Mouse (Mus musculus): ENCODE measurements around the gene St13. TPM values are rescaled to one million over a fixed set of nuclear protein-coding genes. Genes with fewer than 3 reads are reported as not detected.

Gene St13
- total and polyA plus RNA-seq, 3 experiments: 192 to 646 (median 208) TPM

DNA sequence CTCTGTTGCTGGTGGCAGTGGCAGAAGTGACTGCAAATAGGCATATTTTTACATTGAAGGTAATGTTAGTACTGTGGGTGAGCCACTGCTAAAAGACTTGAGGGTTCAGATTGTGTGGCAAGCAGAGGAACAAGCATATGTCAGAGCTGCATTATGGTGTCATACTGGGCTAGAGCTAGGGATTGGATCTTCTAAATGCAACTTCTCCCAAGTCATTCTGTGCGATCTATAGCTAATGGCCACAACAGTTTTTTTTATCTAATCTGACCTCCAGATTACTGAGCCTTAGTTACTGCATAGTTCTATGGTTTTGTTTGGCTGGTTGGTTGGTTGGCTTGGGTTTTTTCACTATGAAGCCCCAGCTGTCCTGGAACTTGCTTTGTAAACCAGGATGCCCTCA lies 8.3 kb upstream of the St13 start, which contains the start of gene Dnajb7 (continued):
- no peak for TF ChIP-seq KAT2A (IDR thresholded peaks at IDR 0.05; ENCODE audit: insufficient replicate concordance, low read length)

GRCm38 (mm10) chr15:81405008-81405407 lies 5.1 kb upstream of the St13 start:
- H3K27me3 ChIP-seq (replicated peaks): no peaks in the 10 kb centered on the region
- peaks cover 29% of the 10 kb centered on the region for H3K79me2 ChIP-seq (replicated peaks; ENCODE audit: control insufficient read depth, extremely low read depth, insufficient read depth, poor library complexity, severe bottlenecking)
- H3K9me3 ChIP-seq (replicated peaks; ENCODE audit: low read length): no peaks in the 10 kb centered on the region
- peaks cover 6 to 28% of the 10 kb centered on the region in 2 experiments for H3K36me3 ChIP-seq (replicated peaks in 1 of 2; ENCODE audit: control insufficient read depth in 1 of 2, insufficient read depth in 1 of 2, low read length in 1 of 2)
- no peak for DNase-seq (ENCODE audit: extremely low read depth)
- H3K4me1 ChIP-seq (ENCODE audit: control insufficient read depth in 1 of 2, insufficient read depth in 2 of 2): peaks cover 0 to 21% of the 10 kb centered on the region in 2 experiments; a peak in 2 of 4 replicates
- H3K27ac ChIP-seq (ENCODE audit: insufficient read depth, low read depth): no peak overlapping the region
- no peak for TF ChIP-seq MXI1 (IDR thresholded peaks at IDR 0.05; ENCODE audit: low read depth, low read length)
- no peak for TF ChIP-seq BHLHE40 (IDR thresholded peaks at IDR 0.05; ENCODE audit: low read depth, low read length)
- TF ChIP-seq ZC3H11A (IDR thresholded peaks at IDR 0.05; ENCODE audit: low read depth, low read length): no peak
- no peak overlapping the region for H3K4me2 ChIP-seq (ENCODE audit: insufficient read depth, low read depth, poor library complexity, severe bottlenecking)
- dilution Hi-C loops (cut with MboI; ENCODE audit: extremely low pct_ligation_motif_present, extremely low pct_unique_long_range_greater_than_20kb, low sequenced_read_pairs) (no loop called here), in situ Hi-C loops (cut with MboI; ENCODE audit: low pct_ligation_motif_present, low pct_unique_long_range_greater_than_20kb, low sequenced_read_pairs) (no loop called here)
- no peak overlapping the region for H3K9ac ChIP-seq (ENCODE audit: insufficient read depth, low read depth)
- no peak overlapping the region for H3K4me3 ChIP-seq (replicated peaks in 1 of 3; ENCODE audit: low read depth in 2 of 3, low read length in 2 of 3, poor library complexity in 1 of 3)

GRCm38 (mm10) chr15:81399297-81399637 lies 610 bp downstream of the St13 start:
- Histone ChIP-seq H3K4me3 (replicated peaks in 1 of 3; ENCODE audit: low read depth in 2 of 3, low read length in 2 of 3, poor library complexity in 1 of 3) (peak overlapping the region; percentile 68 to 98 (median 93)), H3K36me3 (replicated peaks in 1 of 2; ENCODE audit: control insufficient read depth in 1 of 2, insufficient read depth in 1 of 2, low read length in 1 of 2) (peaks cover 6 to 28% of the 10 kb centered on the region in 2 experiments), H3K4me2 (ENCODE audit: insufficient read depth, low read depth, poor library complexity, severe bottlenecking) (peak overlapping the region; percentile 100; the same call in 1 of the 2 replicates), H3K9me3 (replicated peaks; ENCODE audit: low read length) (no peaks in the 10 kb centered on the region), H3K27ac (ENCODE audit: insufficient read depth, low read depth) (peak overlapping the region; percentile 82), H3K4me1 (ENCODE audit: control insufficient read depth in 1 of 2, insufficient read depth in 2 of 2) (peaks cover 0 to 49% of the 10 kb centered on the region in 2 experiments; a peak in 2 of 4 replicates), H3K79me2 (replicated peaks; ENCODE audit: control insufficient read depth, extremely low read depth, insufficient read depth, poor library complexity, severe bottlenecking) (peaks cover 74% of the 10 kb centered on the region), H3K27me3 (replicated peaks) (no peaks in the 10 kb centered on the region), H3K9ac (ENCODE audit: insufficient read depth, low read depth) (peak overlapping the region; percentile 79)
- dilution Hi-C loops (cut with MboI; ENCODE audit: extremely low pct_ligation_motif_present, extremely low pct_unique_long_range_greater_than_20kb, low sequenced_read_pairs): no loop called here
- in situ Hi-C loops (cut with MboI; ENCODE audit: low pct_ligation_motif_present, low pct_unique_long_range_greater_than_20kb, low sequenced_read_pairs): no loop called here
- no peak for DNase-seq (ENCODE audit: extremely low read depth)
- TF ChIP-seq EP300 (IDR thresholded peaks at IDR 0.05; ENCODE audit: low read length) (no peak), IRF4 (IDR thresholded peaks at IDR 0.05; ENCODE audit: low read depth, low read length) (0 out of 2 replicates have a peak, but pooled peaks have one; percentile 9), MAZ (IDR thresholded peaks at IDR 0.05; ENCODE audit: low read depth, low read length) (0 out of 2 replicates have a peak, but pooled peaks have one; percentile 18), TCF12 (IDR thresholded peaks at IDR 0.05; ENCODE audit: low read depth, low read length) (no peak), JUND (conservative IDR thresholded peaks at IDR 0.05; ENCODE audit: low read depth, low read length) (no peak), NELFE (IDR thresholded peaks at IDR 0.05; ENCODE audit: low read depth, low read length) (no peak; the same call in 1 of the 2 replicates), RAD21 (IDR thresholded peaks at IDR 0.05; ENCODE audit: low read depth, low read length) (no peak), CHD2 (IDR thresholded peaks at IDR 0.05; ENCODE audit: low read length) (peak; percentile 68), MAFK (IDR thresholded peaks at IDR 0.05; ENCODE audit: insufficient replicate concordance, low read length) (no peak), HCFC1 (IDR thresholded peaks at IDR 0.05; ENCODE audit: low read depth, low read length) (no peak), MXI1 (IDR thresholded peaks at IDR 0.05; ENCODE audit: low read depth, low read length) (no peak), ZC3H11A (IDR thresholded peaks at IDR 0.05; ENCODE audit: low read depth, low read length) (no peak), NRF1 (IDR thresholded peaks at IDR 0.05; ENCODE audit: low read depth, low read length) (no peak), ZMIZ1 (IDR thresholded peaks at IDR 0.05; ENCODE audit: low read depth, low read length) (no peak), E2F4 (IDR thresholded peaks at IDR 0.05; ENCODE audit: insufficient replicate concordance, low read depth, low read length) (no peak), USF1 (IDR thresholded peaks at IDR 0.05; ENCODE audit: low read depth, low read length) (no peak), POLR2A (IDR thresholded peaks at IDR 0.05; ENCODE audit: low read depth, low read length) (peak; percentile 66; the same call in 1 of the 2 replicates), SMC3 (IDR thresholded peaks at IDR 0.05; ENCODE audit: low read depth, low read length) (no peak), JUN (IDR thresholded peaks at IDR 0.05; ENCODE audit: insufficient read depth, low read depth, low read length) (no peak), RCOR1 (conservative IDR thresholded peaks at IDR 0.05; ENCODE audit: low read depth, low read length) (no peak), TBP (conservative IDR thresholded peaks at IDR 0.05; ENCODE audit: low read depth, low read length) (no peak), KAT2A (IDR thresholded peaks at IDR 0.05; ENCODE audit: insufficient replicate concordance, low read length) (no peak), MAX (IDR thresholded peaks at IDR 0.05; ENCODE audit: low read length) (no peak), SIN3A (IDR thresholded peaks at IDR 0.05; ENCODE audit: low read length) (no peak; the same call in 1 of the 2 replicates), BHLHE40 (IDR thresholded peaks at IDR 0.05; ENCODE audit: low read depth, low read length) (no peak), GABPA (IDR thresholded peaks at IDR 0.05; ENCODE audit: insufficient replicate concordance, low read depth, low read length) (no peak), UBTF (IDR thresholded peaks at IDR 0.05; ENCODE audit: low read depth, low read length) (no peak), PAX5 (IDR thresholded peaks at IDR 0.05; ENCODE audit: low read length) (no peak), CHD1 (IDR thresholded peaks at IDR 0.05; ENCODE audit: low read depth, low read length) (0 out of 2 replicates have a peak, but pooled peaks have one; percentile 30), MEF2A (IDR thresholded peaks at IDR 0.05; ENCODE audit: borderline replicate concordance, low read depth, low read length) (0 out of 2 replicates have a peak, but pooled peaks have one; percentile 25)

Data from CH12.LX (cell line).